ENCODE assay signal across 9 mouse cellular contexts in the genomic region with DNA sequence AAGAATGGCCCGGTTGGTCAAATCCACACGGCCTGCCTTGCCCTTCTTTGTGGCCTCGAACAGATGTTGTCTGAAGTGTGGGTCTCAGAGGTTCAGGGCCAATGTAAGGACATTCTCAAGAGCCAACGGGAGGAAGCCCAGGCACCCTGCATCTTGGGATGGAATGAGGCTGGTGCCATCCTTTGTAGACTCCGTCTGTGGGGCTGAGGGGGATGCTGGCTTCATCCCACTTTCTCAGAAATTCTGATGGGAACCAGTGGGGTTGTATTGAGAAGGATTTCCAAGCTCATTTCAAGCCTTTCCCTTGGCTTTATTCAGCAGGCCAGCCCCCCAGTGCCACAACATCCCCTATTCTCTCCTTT. TPM values are rescaled to one million over a fixed set of nuclear protein-coding genes. Genes with fewer than 3 reads are reported as not detected.
DNase-seq lines count a peak whose midpoint lies in the region; ATAC-seq and TF ChIP-seq lines count a peak whose summit lies in the region.
"Had no signal": no experiment of that assay in that cellular context is flagged by ENCODE, and none has a peak within 500 bp of the region (broad histone marks: within the 10 kb centered on the region; RNA-seq: fewer than 3 reads in every experiment).

No protein-coding gene starts in this region.

- no peak overlapping the region for H3K4me2 ChIP-seq in heart, embryonic 13.5 days
- H3K4me2 ChIP-seq in lung, embryonic 14.5 days: no peak overlapping the region
- no peak overlapping the region for H3K4me2 ChIP-seq in hindbrain, embryonic 14.5 days (replicated peaks)
- no peak overlapping the region for H3K4me2 ChIP-seq in neural tube, embryonic 14.5 days (ENCODE audit: low read depth, low read length)

- no peak for TF ChIP-seq CTCF in lung, embryonic 14.5 days (IDR thresholded peaks at IDR 0.05; ENCODE audit: low read depth)

- H3K4me1 ChIP-seq in heart, embryonic 13.5 days: peaks cover 12% of the 10 kb centered on the region
- peaks cover 32% of the 10 kb centered on the region for H3K4me1 ChIP-seq in lung, embryonic 14.5 days (ENCODE audit: insufficient read depth)
- H3K4me1 ChIP-seq in hindbrain, embryonic 14.5 days (replicated peaks; ENCODE audit: control insufficient read depth, insufficient read depth, low read length): peaks cover 12% of the 10 kb centered on the region
- peaks cover 14% of the 10 kb centered on the region; the same call in 1 of the 2 replicates for H3K4me1 ChIP-seq in neural tube, embryonic 14.5 days (ENCODE audit: control insufficient read depth, insufficient read depth, low read length)

- H3K27me3 ChIP-seq in heart, embryonic 13.5 days (replicated peaks): no peaks in the 10 kb centered on the region
- no peaks in the 10 kb centered on the region for H3K27me3 ChIP-seq in lung, embryonic 14.5 days (ENCODE audit: insufficient read depth, low read length)
- no peaks in the 10 kb centered on the region for H3K27me3 ChIP-seq in hindbrain, embryonic 14.5 days (ENCODE audit: control insufficient read depth, insufficient read depth, low read length)
- no peaks in the 10 kb centered on the region for H3K27me3 ChIP-seq in neural tube, embryonic 14.5 days (ENCODE audit: control insufficient read depth, insufficient read depth, low read length)

- no peaks in the 10 kb centered on the region for H3K9me3 ChIP-seq in heart, embryonic 13.5 days
- no peaks in the 10 kb centered on the region for H3K9me3 ChIP-seq in lung, embryonic 14.5 days (ENCODE audit: low read depth, low read length)
- H3K9me3 ChIP-seq in hindbrain, embryonic 14.5 days (ENCODE audit: control insufficient read depth, low read length): no peaks in the 10 kb centered on the region
- no peaks in the 10 kb centered on the region for H3K9me3 ChIP-seq in neural tube, embryonic 14.5 days (ENCODE audit: control insufficient read depth, low read length)

- H3K27ac ChIP-seq in heart, embryonic 13.5 days (replicated peaks): peak overlapping the region; percentile 48; the same call in 1 of the 2 replicates
- H3K27ac ChIP-seq in lung, embryonic 14.5 days (ENCODE audit: low read depth): peak overlapping the region; percentile 82
- H3K27ac ChIP-seq in hindbrain, embryonic 14.5 days: peak overlapping the region; percentile 56
- peak overlapping the region; percentile 69 for H3K27ac ChIP-seq in neural tube, embryonic 14.5 days (ENCODE audit: low read depth, low read length)

- no peak for DNase-seq in heart, postnatal 4 days
- no peak for DNase-seq in lung, embryonic 14.5 days
- DNase-seq in lung, postnatal 25 days (ENCODE audit: low spot score): no peak
- no peak for DNase-seq in hindbrain, embryonic 14.5 days (ENCODE audit: low spot score)
- no peak for DNase-seq in thymus, postnatal 14 days

- H3K9ac ChIP-seq in heart, embryonic 13.5 days: no peak overlapping the region; the same call in 1 of the 2 replicates
- no peak overlapping the region for H3K9ac ChIP-seq in lung, embryonic 14.5 days
- H3K9ac ChIP-seq in hindbrain, embryonic 14.5 days: no peak overlapping the region
- H3K9ac ChIP-seq in neural tube, embryonic 14.5 days (replicated peaks; ENCODE audit: low read depth, low read length): no peak overlapping the region

- ATAC-seq in heart, embryonic 13.5 days (ENCODE audit: extremely low read depth, insufficient number of reproducible peaks, low FRiP score, low TSS enrichment): no peak
- ATAC-seq in lung, embryonic 14.5 days (ENCODE audit: insufficient read depth): no peak; the same call in none of the 2 replicates
- peak; percentile 35; the same call in 1 of the 2 replicates for ATAC-seq in hindbrain, embryonic 14.5 days (ENCODE audit: low FRiP score)
- ATAC-seq in neural tube, embryonic 14.5 days (ENCODE audit: low read depth): no peak; the same call in 1 of the 2 replicates
- ATAC-seq in megakaryocyte, adult 5-6 weeks (ENCODE audit: poor library complexity, severe bottlenecking): no peak

- H3K36me3 ChIP-seq in heart, embryonic 13.5 days: no peaks in the 10 kb centered on the region
- H3K36me3 ChIP-seq in lung, embryonic 14.5 days (ENCODE audit: insufficient read depth): no peaks in the 10 kb centered on the region
- no peaks in the 10 kb centered on the region for H3K36me3 ChIP-seq in hindbrain, embryonic 14.5 days (replicated peaks; ENCODE audit: control insufficient read depth, insufficient read depth)
- no peaks in the 10 kb centered on the region for H3K36me3 ChIP-seq in neural tube, embryonic 14.5 days (ENCODE audit: control insufficient read depth, insufficient read depth, low read length)

- H3K4me3 ChIP-seq in heart, embryonic 13.5 days: no peak overlapping the region
- H3K4me3 ChIP-seq in lung, embryonic 14.5 days (ENCODE audit: low read depth, low read length): no peak overlapping the region
- H3K4me3 ChIP-seq in hindbrain, embryonic 14.5 days (replicated peaks; ENCODE audit: low read length): no peak overlapping the region
- no peak overlapping the region for H3K4me3 ChIP-seq in neural tube, embryonic 14.5 days (ENCODE audit: low read depth, low read length)

- WGBS in heart, embryonic 13.5 days: 81% methylated on average over 5 of the region's 5 CpGs
- 58% methylated on average over 5 of the region's 5 CpGs for WGBS in lung, embryonic 14.5 days
- WGBS in hindbrain, embryonic 14.5 days: 87% methylated on average over 5 of the region's 5 CpGs
- 84% methylated on average over 5 of the region's 5 CpGs for WGBS in neural tube, embryonic 14.5 days

RNA-seq across cellular contexts. Expression of a gene that starts 41.5 kb away (rescaled TPM):
- polyA plus RNA-seq in heart, embryonic 13.5 days (2015; fragmentation: Nextera tagmentation; extraction: Ambion mirVana): 0.19 and 1.3 TPM in 2 replicates
- total RNA-seq in heart, postnatal 4 days (2021): under 1 TPM in 1 of 2 experiments, not detected in 1; 0.36 TPM
- 0.21 TPM in 1 of 2 replicates, not detected in the other for polyA plus RNA-seq in lung, embryonic 14.5 days (2014; fragmentation: Nextera tagmentation; extraction: Ambion mirVana)
- polyA plus RNA-seq in hindbrain, embryonic 14.5 days (2014; fragmentation: Nextera tagmentation; extraction: Ambion mirVana): not detected in 2 replicates
- polyA plus RNA-seq in neural tube, embryonic 14.5 days (2014; fragmentation: Nextera tagmentation; extraction: Ambion mirVana): 0.16 TPM in 1 of 2 replicates, not detected in the other
- total RNA-seq in megakaryocyte, adult 5-6 weeks (2015): 62.7 and 66.8 TPM in 2 replicates
- 52.6 and 53.5 TPM in 2 replicates for total RNA-seq in megakaryocyte, adult 5-6 weeks (2017)
- total RNA-seq: gastrocnemius, postnatal 36 days had no signal
